Mouse (Mus musculus) kidney, adult 2 months (tissue): Measurements from ENCODE around the gene Gm13275. TPM values are rescaled to one million over a fixed set of nuclear protein-coding genes. Genes with fewer than 3 reads are reported as not detected.
"Not testable (repeated sequence)": the region's sequence is repeated elsewhere in the genome, so short reads cannot be mapped to it uniquely, and the experiment has no call there.

Experiments
- DNase-seq: peaks from one replicate; pipeline ENCODE4 v3.0.0; 2021
- H3K27ac ChIP-seq: fragments of 200-500 bp; 2 replicates; pipeline ENCODE4 v1.5.1; 2012; ENCODE audit warnings: low read depth, low read length, control low read depth, inconsistent platforms; ENCODE audit not compliant: insufficient read depth
- H3K27me3 ChIP-seq: fragments of 200-500 bp; replicated peaks from 2 replicates; pipeline ENCODE4 v1.6.1; 2012; ENCODE audit warnings: mild to moderate bottlenecking, moderate library complexity, low read length, inconsistent platforms; ENCODE audit not compliant: control insufficient read depth, insufficient read depth
- H3K36me3 ChIP-seq: fragments of 200-500 bp; 2 replicates; pipeline ENCODE4 v1.6.1; 2012; ENCODE audit warnings: mild to moderate bottlenecking, moderate library complexity, low read length, inconsistent platforms; ENCODE audit not compliant: control insufficient read depth, insufficient read depth
- H3K4me1 ChIP-seq: fragments of 200-500 bp; 2 replicates; pipeline ENCODE4 v1.6.1; 2011; ENCODE audit warnings: low read length; ENCODE audit not compliant: control insufficient read depth, insufficient read depth
- H3K4me3 ChIP-seq: fragments of 200-500 bp; 2 replicates; pipeline ENCODE4 v1.5.1; 2011; ENCODE audit warnings: mild to moderate bottlenecking, low read depth, low read length, control low read depth; ENCODE audit not compliant: insufficient read depth
- CTCF ChIP-seq: fragments of 200-500 bp; conservative IDR thresholded peaks from 2 replicates; pipeline ENCODE4 v1.5.1; 2011; ENCODE audit warnings: low read depth, mild to moderate bottlenecking, control low read depth, low read length, moderate library complexity, mixed read lengths; ENCODE audit not compliant: insufficient read depth, insufficient read length
- POLR2A ChIP-seq: fragments of 200-500 bp; IDR thresholded peaks from one replicate; pipeline ENCODE4 v1.6.1; 2011; ENCODE audit warnings: low read depth, low read length, control low read depth
- WGBS: fragments of 180-500 bp; shearing (Covaris S2); methylation state at CpG from one replicate; pipeline ENCODE4 v1.1.7; 2018; 5-methylcytosine and 5-hydroxymethylcytosine counted together
- polyA plus RNA-seq: library from polyadenylated mRNA; depleted of rRNA; stranded (reverse); fragments of >200 nt; gene quantifications from 2 replicates; pipeline ENCODE4 v1.2.3, GENCODE M21; 2012; rRNA removed

Gm13275 gene
- polyA plus RNA-seq, 1 experiment: not detected

DNA sequence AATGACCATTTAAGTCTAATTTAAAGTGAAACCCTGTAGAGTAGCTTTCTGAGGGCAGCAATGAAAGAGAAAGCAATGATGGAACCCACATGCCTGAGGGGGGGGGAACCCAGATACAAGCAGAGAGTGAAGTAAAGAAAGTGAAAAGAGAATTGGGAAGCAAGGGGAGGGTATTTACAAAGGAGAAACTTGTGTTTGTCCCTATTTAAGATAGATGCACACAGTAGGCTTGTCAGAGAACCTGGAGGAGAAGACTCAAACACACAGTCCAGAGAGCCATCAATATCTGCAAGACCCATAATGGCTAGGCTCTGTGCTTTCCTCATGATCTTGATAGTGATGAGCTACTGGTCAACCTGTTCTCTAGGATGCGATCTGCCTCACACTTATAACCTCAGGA lies 25.4 kb downstream of the Gm13275 start, which contains the start of gene Ifna11:
Gene Ifna11, plus strand, starts transcription at position 301 of the 400 bp plus-strand sequence.
- H3K27me3 ChIP-seq: no peaks in the 10 kb centered on the region
- H3K36me3 ChIP-seq: no peaks in the 10 kb centered on the region
- DNase-seq: no peak
- TF ChIP-seq POLR2A: no peak
- no peak for TF ChIP-seq CTCF
- 76% methylated on average over 1 of the region's 1 CpGs for WGBS
- no peaks in the 10 kb centered on the region for H3K4me1 ChIP-seq
- no peak within 1 kb of the TSS for H3K27ac ChIP-seq
- no peak within 1 kb of the TSS for H3K4me3 ChIP-seq

DNA sequence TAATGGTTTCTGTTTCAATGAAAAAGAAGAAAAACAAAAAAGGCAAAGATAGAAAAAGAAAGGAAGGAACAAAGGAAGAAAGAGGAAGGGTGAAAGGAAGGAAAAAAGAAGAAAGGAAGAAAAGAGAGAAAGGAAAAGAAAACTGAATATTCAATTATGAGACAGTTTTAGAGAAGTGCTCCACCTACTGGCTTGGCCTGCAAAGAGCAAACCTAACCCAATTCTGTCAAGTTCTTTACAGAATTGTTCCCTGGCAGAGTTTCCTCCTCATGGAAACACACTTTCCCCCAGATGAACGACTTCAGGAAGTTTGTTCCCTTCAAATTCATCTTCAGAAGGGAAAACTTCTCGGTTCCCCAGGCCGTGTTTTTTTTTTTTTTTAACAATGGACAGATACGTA lies 28.7 kb downstream of the Gm13275 start:
- H3K36me3 ChIP-seq: no peaks in the 10 kb centered on the region
- 26% methylated on average over 4 of the region's 4 CpGs for WGBS
- H3K4me1 ChIP-seq: no peaks in the 10 kb centered on the region
- no peak overlapping the region for H3K4me3 ChIP-seq
- TF ChIP-seq CTCF (no peak), POLR2A (no peak)
- peak; percentile 9 for DNase-seq
- H3K27ac ChIP-seq: no peak overlapping the region
- H3K27me3 ChIP-seq: no peaks in the 10 kb centered on the region

DNA sequence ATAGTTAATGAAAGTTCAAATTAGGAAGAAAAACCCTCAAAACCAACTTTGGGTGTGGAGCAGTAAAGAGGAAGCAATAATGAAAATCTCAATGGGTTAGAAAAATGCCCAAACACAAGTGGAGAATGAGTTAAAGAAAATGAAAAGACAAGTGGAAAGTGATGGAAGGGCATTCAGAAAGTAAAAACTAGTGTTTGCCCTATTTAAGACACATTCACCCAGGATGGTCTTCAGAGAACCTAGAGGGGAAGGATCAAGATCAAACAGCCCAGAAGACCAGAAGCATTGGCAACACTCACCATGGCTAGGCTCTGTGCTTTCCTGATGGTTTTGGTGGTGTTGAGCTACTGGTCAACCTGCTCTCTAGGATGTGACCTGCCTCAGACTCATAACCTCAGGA lies 32.8 kb downstream of the Gm13275 start, which contains the start of gene Ifna6:
Gene Ifna6, plus strand, starts transcription at position 301 of the 400 bp plus-strand sequence.
- H3K4me1 ChIP-seq: not testable (repeated sequence)

GRCm38 (mm10) chr4:88830523-88830922 lies 36.2 kb downstream of the Gm13275 start:
- WGBS: 16% methylated on average over 4 of the region's 4 CpGs

More for the DNA sequence above, 32.8 kb downstream of the Gm13275 start, which contains the start of gene Ifna6:
- H3K36me3 ChIP-seq, DNase-seq, H3K27me3 ChIP-seq, H3K27ac ChIP-seq, H3K4me3 ChIP-seq: not testable (repeated sequence)

GRCm38 (mm10) chr4:88835225-88835624 lies 40.9 kb downstream of the Gm13275 start, which contains the start of gene Ifna5:
Gene Ifna5, plus strand, starts transcription at chr4:88835525.
- not testable (repeated sequence) for H3K27ac ChIP-seq, H3K27me3 ChIP-seq, H3K4me1 ChIP-seq, H3K4me3 ChIP-seq, DNase-seq, H3K36me3 ChIP-seq
- whole genome bisulfite sequencing: 83% methylated on average over 1 of the region's 1 CpGs

More at GRCm38 (mm10) chr4:88830523-88830922, 36.2 kb downstream of the Gm13275 start:
- no peaks in the 10 kb centered on the region for H3K36me3 ChIP-seq
- DNase-seq: peak; percentile 27
- no peak overlapping the region for H3K27ac ChIP-seq
- H3K4me3 ChIP-seq: no peak overlapping the region
- H3K27me3 ChIP-seq: no peaks in the 10 kb centered on the region
- H3K4me1 ChIP-seq: no peaks in the 10 kb centered on the region
- TF ChIP-seq CTCF: 0 out of 2 replicates have a peak, but pooled peaks have one; percentile 7
- TF ChIP-seq POLR2A: no peak

GRCm38 (mm10) chr4:88838828-88839227 lies 44.5 kb downstream of the Gm13275 start:
- no peak overlapping the region for H3K27ac ChIP-seq
- TF ChIP-seq POLR2A: no peak
- no peak overlapping the region for H3K4me3 ChIP-seq
- DNase-seq: peak; percentile 5
- 32% methylated on average over 3 of the region's 3 CpGs for WGBS
- no peaks in the 10 kb centered on the region for H3K4me1 ChIP-seq
- no peaks in the 10 kb centered on the region for H3K36me3 ChIP-seq
- no peaks in the 10 kb centered on the region for H3K27me3 ChIP-seq

- Histone ChIP-seq H3K4me3 (no peak overlapping the region), H3K36me3 (no peaks in the 10 kb centered on the region), H3K4me1 (no peaks in the 10 kb centered on the region), H3K27me3 (no peaks in the 10 kb centered on the region), H3K27ac (no peak overlapping the region)
- no peak for DNase-seq
- TF ChIP-seq CTCF (no peak), POLR2A (no peak)
- 62% methylated on average over 3 of the region's 3 CpGs for WGBS
These were observed 45.8 kb downstream of the Gm13275 start for GRCm38 (mm10) chr4:88840058-88840457.

- no peaks in the 10 kb centered on the region for H3K36me3 ChIP-seq
- 62% methylated on average over 2 of the region's 2 CpGs for WGBS
- no peaks in the 10 kb centered on the region for H3K4me1 ChIP-seq
- H3K27ac ChIP-seq: no peak within 1 kb of the TSS
- no peak within 1 kb of the TSS for H3K4me3 ChIP-seq
- DNase-seq: no peak
- no peak for TF ChIP-seq CTCF
- TF ChIP-seq POLR2A: no peak
- H3K27me3 ChIP-seq: no peaks in the 10 kb centered on the region
These were observed 47.2 kb downstream of the Gm13275 start, which contains the start of gene Ifna4 for GRCm38 (mm10) chr4:88841438-88841911. Gene Ifna4, plus strand, starts transcription at chr4:88841861.

Other genes starting within 250 kb of the Gm13275 start
- not detected in 2 replicates for gene Ifna15, start 236.2 kb upstream of the Gm13275 start, polyA plus RNA-seq
- not detected in 2 replicates for gene Ifna14, start 222.7 kb upstream of the Gm13275 start, polyA plus RNA-seq
- not detected in 2 replicates for gene Ifna9, start 202.1 kb upstream of the Gm13275 start, polyA plus RNA-seq
- not detected in 2 replicates for gene Ifna12, start 191.1 kb upstream of the Gm13275 start, polyA plus RNA-seq
- gene C87499, start 160.1 kb upstream of the Gm13275 start, polyA plus RNA-seq: not detected in 2 replicates
- not detected in 2 replicates for gene Ifna13, start 150.0 kb upstream of the Gm13275 start, polyA plus RNA-seq
- not detected in 2 replicates for gene Ifna16, start 117.6 kb upstream of the Gm13275 start, polyA plus RNA-seq
- not detected in 2 replicates for gene Ifna2, start 110.6 kb upstream of the Gm13275 start, polyA plus RNA-seq
- not detected in 2 replicates for gene Ifnab, start 103.1 kb upstream of the Gm13275 start, polyA plus RNA-seq
- gene Gm26566, start 72.7 kb upstream of the Gm13275 start, polyA plus RNA-seq: 0.26 and 0.34 TPM in 2 replicates
- 18.1 and 19.2 TPM in 2 replicates for gene Klhl9, start 72.0 kb upstream of the Gm13275 start, polyA plus RNA-seq
- not detected in 2 replicates for gene Gm13271, start 39.6 kb upstream of the Gm13275 start, polyA plus RNA-seq
- gene Gm13283, start 34.4 kb upstream of the Gm13275 start, polyA plus RNA-seq: 0.10 TPM in 1 of 2 replicates, not detected in the other
- not detected in 2 replicates for gene Gm13290, start 20.7 kb upstream of the Gm13275 start, polyA plus RNA-seq
- not detected in 2 replicates for gene Gm13289, start 17.6 kb upstream of the Gm13275 start, polyA plus RNA-seq
- not detected in 2 replicates for gene Gm13272, start 14.6 kb upstream of the Gm13275 start, polyA plus RNA-seq
- 0.08 TPM in 1 of 2 replicates, not detected in the other for gene Ifnz, start 12.4 kb upstream of the Gm13275 start, polyA plus RNA-seq
- gene Gm13276, start 8.8 kb upstream of the Gm13275 start, polyA plus RNA-seq: not detected in 2 replicates
- gene Gm13277, start 5.9 kb upstream of the Gm13275 start, polyA plus RNA-seq: not detected in 2 replicates
- not detected in 2 replicates for gene Gm13278, start 2.9 kb upstream of the Gm13275 start, polyA plus RNA-seq
- not detected in 2 replicates for gene Gm13279, start 2.9 kb downstream of the Gm13275 start, polyA plus RNA-seq
- not detected in 2 replicates for gene Gm13285, start 5.2 kb downstream of the Gm13275 start, polyA plus RNA-seq
- not detected in 2 replicates for gene Gm13287, start 8.8 kb downstream of the Gm13275 start, polyA plus RNA-seq
- not detected in 2 replicates for gene Gm13288, start 11.0 kb downstream of the Gm13275 start, polyA plus RNA-seq
- gene Ifna7, start 21.7 kb downstream of the Gm13275 start, polyA plus RNA-seq: not detected in 2 replicates
- not detected in 2 replicates for gene Ifna11, start 25.5 kb downstream of the Gm13275 start, polyA plus RNA-seq
- not detected in 2 replicates for gene Ifna6, start 32.9 kb downstream of the Gm13275 start, polyA plus RNA-seq
- not detected in 2 replicates for gene Ifna5, start 41.0 kb downstream of the Gm13275 start, polyA plus RNA-seq
- not detected in 2 replicates for gene Ifna4, start 47.4 kb downstream of the Gm13275 start, polyA plus RNA-seq
- not detected in 2 replicates for gene Ifna1, start 55.6 kb downstream of the Gm13275 start, polyA plus RNA-seq
- not detected in 2 replicates for gene Ifne, start 85.7 kb downstream of the Gm13275 start, polyA plus RNA-seq